Mouse (Mus musculus) liver, postnatal 0 days (tissue): ENCODE results near the gene Rbms1.

Source experiments
- CTCF ChIP-seq: sonication (generic); IDR thresholded peaks from 2 replicates; pipeline ENCODE4 v1.5.1; 2016; ENCODE audit warnings: antibody characterized with exemption, low read depth
- EP300 ChIP-seq: IDR thresholded peaks from 2 replicates; pipeline ENCODE4 v1.6.1; 2016; ENCODE audit warnings: antibody characterized with exemption, low read depth, mild to moderate bottlenecking

DNA sequence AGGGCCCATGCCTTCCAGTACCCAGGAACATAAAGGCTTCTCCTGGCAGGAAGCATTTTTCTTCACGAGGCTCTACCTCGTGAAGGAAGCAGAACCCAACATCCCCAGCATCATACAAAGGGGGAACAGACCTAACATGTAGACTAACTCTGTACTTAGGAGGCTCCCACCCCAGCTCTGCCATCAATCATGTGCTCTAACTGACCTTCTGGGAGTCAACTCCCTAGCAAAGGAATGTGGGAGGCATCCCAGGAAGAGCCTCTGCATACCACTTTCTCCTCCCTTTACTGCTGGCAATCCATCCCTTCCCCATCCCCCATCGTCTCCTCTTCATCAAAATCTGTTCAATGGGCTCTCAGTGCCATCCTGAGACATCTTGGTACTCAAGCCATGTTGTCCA is 49.7 kb downstream of the Rbms1 start:
- TF ChIP-seq CTCF, result no peak
- TF ChIP-seq EP300, result no peak
